Mouse (Mus musculus): ENCODE data around the gene AF067061.
"Not testable (repeated sequence)": the region's sequence is repeated elsewhere in the genome, so short reads cannot be mapped to it uniquely, and the experiment has no call there.

The AF067061 gene

DNA sequence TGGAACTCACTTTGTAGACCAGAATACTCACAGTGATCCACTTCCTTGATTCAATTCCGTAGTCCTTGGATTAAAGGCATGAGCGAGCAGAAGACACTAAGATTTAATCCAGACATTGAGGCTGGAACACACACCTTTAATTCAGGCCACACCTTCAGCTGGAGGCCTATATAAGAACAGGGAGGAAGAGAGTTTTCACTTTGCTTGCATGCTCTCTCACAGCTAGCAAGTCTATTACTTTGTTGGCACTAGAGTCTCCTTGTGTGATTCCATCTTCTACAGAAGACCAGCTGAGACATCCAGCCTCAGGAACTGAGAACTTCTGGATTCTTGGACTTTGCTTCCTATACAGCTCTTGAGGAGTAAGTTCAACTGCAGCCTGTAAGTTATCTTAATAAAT is at the start of gene AF067061:
Gene AF067061, plus strand, starts transcription at position 245 of the 400 bp plus-strand sequence.
- DNase-seq (ENCODE audit: low read depth, low spot score): not testable (repeated sequence)

DNA sequence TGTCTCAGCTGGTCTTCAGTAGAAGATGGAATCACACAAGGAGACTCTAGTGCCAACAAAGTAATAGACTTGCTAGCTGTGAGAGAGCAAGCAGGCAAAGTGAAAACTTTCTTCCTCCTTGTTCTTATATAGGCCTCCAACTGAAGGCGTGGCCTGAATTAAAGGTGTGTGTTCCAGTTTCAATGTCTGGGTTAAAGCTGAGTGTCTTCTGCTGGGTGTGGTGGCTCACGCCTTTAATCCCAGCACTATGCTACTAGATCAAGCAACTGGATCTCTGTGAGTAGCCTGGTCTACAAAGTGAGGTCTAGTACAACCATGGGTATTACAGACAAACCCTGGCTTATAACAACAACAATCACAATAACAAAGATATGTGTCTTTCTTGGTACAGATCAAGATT is 47.1 kb upstream of the AF067061 start, which contains the start of gene Gm21762:
Gene Gm21762, minus strand, starts transcription at position 101 of the 400 bp plus-strand sequence.
- not testable (repeated sequence) for DNase-seq (ENCODE audit: low read depth, low spot score)

DNA sequence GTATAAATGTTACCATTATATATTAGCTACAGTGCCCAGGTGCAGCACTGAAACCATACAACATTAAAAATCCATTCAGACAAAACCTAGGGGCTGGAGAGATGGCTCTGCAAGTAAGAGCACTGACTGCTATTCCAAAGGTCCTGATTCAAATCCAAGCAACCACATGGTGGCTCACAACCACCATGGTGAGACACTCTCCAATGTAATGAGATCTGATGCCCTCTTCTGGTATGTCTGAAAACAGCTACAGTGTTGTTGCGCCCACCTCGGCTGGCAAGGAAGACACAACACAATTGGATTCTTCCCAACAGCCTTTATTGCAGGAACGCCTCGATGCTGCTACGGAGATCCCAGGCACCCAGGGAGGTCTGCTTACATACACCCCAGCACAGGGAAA is 42.0 kb upstream of the AF067061 start:
- DNase-seq (ENCODE audit: low read depth, low spot score): not testable (repeated sequence)

DNA sequence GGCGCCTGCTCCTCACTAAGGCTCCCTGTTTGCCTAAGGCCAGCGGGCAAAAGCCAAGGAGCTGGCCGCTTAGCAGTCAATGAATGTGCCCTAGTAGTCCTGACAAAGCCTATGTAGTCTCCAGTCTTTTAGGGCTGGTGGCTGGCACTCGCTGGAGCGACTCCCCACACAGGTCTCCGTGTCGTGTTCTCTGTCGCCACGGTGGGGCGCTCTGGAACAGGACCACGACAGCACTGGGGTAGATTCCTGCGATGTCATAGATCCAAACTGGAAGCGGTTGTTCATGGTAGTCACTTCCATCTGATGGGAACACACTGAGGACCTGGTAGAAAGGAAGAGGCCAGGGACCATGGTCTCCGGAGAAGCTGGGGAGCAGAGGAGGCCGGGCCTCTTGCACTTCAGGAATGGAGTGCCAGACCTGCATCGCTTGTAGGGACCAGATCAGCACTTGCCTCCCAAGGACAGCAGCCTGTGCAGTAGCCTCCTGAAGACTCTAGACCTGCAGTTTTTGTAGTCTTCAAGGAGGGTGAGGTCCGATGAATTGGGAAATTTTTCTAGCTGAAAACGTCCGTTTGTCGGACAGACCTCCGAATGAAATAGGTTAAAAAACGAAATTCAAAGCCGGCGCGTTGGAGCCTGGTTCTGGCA is 39.8 kb upstream of the AF067061 start:
- not testable (repeated sequence) for DNase-seq (ENCODE audit: low read depth, low spot score)

DNA sequence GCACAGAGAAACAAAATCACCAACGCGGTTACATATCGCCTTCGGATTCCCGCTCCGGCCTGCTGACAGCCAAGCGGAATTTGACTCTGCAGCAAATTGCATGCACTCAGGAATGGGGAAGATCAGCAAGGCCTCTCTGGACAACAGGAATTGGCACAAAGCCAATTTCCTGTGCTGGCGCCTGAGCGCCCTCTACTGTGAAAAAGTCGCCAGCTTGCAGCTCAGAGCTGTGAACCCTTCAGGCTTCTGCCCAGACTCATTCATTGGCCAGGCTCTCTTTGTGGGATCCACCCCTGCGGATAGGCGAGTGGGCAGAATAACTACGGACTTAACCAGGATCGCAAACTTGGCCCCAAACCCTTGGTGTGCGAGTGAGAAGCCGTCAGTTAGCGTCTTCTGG is 31.1 kb upstream of the AF067061 start:
- DNase-seq (ENCODE audit: low read depth, low spot score): not testable (repeated sequence)

DNA sequence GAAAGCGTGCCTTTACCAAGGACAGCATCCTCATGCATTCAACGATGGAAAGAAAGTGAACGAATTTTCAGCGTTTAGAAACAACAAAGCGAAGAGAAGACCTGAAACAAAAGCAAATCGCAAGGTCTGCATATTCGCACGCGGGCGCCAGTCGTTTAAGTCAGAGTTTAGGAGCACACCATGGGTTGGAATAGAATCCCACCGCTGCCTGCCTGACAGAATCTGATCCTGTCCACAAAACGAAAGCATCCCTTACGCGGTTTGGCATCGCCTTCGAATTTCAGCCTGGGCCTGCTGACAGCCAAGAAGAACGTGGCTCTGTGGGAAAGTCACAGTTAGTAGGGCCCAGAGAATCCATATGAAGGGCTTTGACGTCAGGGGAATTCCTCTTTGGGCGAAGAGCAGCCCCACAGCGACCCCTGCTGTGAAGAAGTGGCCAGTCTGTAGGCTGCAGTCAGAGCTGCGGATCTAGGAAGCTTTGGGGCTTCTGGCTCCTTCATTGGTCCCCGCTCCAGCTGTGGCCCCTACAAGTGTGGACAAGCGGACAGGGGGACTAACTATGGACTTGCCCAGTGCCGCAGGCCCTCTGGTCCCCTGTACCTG is 30.4 kb upstream of the AF067061 start:
- not testable (repeated sequence) for DNase-seq (ENCODE audit: low read depth, low spot score)

DNA sequence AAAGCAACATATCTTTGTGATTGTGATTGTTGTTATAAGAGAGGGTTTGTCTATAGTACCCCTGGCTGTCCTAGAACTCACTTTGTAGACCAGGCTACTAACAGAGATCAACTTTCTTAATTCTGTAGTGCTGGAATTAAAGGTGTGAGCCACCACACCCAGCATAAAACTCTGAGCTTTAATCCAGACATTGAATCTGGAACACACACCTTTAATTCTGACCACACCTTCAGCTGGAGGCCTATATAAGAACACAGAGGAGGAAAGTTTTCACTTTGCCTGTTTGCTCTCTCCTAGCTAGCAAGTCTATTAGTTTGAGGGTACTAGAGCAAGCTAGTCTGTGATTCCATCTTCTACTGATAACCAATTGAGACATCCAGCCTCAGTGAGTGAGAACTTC is 24.1 kb upstream of the AF067061 start, which contains the start of gene Gm21731:
Gene Gm21731, plus strand, starts transcription at position 301 of the 400 bp plus-strand sequence.
- DNase-seq (ENCODE audit: low read depth, low spot score): not testable (repeated sequence)

DNA sequence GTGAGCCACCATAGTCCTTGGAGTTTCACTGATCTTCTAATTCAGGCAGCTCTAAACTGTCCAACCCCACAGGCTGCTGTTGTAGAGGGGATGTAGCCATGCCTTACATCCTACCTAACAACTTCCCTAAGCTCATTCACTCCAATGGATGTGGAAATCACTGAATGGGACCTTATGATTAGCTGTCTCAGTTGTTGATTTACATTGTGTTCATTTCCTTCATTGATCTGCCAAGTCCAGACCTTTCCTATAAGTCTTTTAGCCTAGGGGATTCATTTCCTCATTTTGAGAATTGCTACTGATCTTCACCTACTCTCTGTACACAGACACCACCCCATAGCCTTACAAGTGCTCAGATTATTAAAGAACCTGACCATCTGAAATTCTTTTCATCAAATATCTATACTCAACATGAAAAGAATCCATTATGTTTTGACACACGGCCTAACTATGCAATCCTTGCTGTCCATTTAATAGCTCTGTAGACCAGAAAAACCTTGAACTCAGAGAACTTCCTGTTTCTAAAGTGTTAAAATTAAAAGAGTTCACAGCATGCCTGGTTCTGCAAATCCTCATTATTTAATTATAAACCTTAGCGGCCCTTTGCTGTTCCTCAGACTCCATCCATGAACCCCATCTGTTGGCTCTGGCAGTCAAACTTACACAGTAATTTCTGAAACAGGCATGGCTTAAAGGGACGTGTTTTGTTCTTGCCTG is 11.5 kb upstream of the AF067061 start:
- not testable (repeated sequence) for DNase-seq (ENCODE audit: low read depth, low spot score)

DNA sequence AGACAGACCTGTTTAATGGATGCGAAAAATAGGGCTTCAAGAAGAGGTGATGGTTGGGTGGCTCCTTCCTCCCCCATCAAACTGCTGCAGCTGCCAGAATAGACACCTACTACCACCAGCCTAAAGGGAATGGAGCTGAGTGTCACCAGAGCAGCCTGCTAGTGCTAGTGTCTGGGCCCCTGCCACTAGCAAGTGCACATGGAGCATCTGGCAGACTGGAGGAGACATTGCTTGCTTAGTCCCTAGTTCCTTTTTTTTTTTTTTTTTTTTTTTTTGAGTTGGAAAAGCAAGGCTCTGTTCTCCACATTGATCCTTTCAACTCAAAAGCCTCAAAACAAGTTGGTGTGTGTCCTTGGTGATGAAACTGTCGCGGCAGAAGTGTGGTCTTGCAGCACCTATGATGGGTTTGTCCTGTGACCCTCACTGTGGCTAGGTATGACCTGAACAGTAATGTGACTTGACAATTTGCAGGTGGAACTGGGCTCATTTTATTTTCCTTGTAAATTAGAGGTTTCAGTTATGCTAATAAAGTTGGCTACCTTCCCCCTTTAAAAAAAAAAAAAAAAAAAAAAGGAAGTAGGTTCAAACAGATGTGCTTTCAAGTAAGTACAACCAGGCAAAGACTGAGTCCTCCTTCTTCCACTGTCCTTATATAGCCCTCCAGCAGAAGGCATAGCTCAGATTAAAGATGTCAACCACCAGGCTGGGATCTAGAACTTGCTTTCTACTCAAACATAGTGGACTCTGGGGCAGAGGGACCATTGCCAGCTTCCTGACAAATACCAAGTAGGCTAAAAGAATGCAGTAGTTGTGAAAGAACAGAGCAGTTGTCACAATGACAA is 3.9 kb upstream of the AF067061 start:
- peak; percentile 1 for DNase-seq (ENCODE audit: low read depth, low spot score)

DNA sequence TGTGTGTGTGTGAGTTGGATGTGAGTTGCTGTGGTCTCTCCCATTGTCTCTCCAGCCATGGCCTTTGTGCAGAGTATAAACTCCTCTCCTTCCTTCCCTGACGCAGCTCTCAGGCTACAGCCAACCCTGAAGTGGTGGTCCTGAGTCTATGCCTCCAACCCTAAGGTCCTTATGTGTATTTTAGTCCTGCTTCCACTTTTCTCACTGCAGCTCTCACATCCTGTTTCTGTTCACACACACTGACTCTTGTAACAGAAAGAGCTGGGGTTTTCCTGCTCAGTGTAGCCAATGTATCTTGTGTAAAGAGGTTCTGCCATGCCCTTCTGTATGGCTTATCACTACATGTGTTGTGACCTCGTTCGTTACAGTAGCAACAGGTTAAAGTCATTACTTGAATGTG is 3.2 kb upstream of the AF067061 start:
- DNase-seq (ENCODE audit: low read depth, low spot score): not testable (repeated sequence)

DNA sequence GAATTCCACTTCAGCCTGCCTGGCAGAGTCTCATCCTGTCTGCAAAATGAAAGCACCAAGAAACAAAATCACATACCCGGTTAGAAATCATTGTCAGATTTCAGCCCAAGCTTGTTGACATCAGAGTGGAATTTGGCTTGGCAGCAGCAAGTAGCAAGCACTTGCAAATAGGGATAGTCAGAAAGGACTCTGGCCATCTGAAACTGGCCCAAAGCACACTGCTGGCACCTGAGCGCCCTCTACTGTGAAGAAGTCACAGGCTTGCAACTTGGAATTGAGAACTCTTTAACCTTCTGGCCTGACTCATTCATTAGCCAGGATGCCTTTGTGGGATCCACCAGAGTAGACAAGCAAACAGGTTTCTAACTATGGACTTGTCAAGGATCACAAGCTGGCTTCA is 14.9 kb downstream of the AF067061 start:
- not testable (repeated sequence) for DNase-seq (ENCODE audit: low read depth, low spot score)

DNA sequence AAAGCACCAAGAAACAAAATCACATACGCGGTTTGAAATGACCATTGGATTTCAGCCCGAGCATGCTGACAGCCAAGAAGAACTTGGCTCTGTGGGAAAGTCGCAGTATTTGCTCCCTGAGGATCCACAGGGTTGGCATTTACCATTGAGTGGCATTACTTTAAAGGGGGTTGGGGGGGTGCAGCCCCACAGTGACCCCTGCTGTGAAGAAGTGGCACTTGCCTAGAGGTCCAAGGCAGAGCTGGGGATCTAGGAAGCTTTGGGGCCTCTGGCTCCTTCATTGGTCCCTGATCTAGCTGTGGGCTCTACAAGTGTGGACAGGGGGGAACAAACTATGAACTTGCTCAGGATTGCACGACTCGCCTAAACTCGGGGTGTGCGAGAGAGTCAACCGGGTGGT is 15.9 kb downstream of the AF067061 start:
- no peak for DNase-seq (ENCODE audit: low read depth, low spot score)

DNA sequence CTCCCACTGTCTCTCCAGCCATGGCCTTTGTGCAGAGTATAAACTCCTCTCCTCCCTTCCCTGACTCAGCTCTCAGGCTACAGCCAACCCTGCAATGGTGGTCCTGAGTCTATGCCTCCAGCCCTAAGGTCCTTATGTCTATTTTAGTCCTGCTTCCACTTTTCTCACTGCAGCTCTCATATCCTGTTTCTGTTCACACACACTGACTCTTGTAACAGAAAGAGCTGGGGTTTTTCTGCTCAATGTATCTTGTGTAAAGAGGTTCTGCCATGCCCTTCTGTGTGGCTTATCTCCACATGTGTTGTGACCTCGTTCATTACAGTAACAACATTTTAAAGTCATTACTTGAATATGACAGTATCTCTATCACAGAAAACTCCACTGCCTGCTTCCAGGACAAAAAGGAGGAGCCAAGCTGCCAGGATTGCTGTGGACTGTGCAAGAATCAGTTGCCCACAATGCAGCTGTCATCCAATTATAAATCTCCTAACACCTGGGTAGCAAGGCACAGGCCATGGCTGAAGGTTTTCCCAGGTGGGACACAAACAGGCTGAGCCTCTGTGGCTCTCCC is 36.5 kb downstream of the AF067061 start:
- DNase-seq (ENCODE audit: low read depth, low spot score): no peak

DNA sequence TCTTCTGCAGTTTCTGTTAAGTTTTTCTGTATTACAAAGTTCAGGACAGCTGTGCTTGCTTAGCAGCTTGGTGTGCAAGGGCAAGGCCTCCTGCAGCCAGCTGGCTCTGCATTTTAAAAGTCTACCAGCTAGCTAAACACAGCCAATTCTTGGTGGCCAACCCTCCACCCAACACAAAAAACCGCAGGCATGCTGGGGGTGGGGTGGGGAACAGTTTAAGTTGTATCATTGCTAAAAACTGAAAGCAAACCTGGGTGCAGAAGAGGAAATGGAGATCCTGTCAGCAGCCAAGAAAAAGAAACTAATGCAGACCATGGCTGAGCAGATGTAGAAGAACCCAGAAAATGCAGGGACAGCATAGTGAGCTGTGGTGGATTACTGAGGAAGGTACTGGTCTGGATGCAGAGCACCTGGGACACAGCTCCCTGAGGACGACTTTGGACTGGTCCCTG is 37.1 kb downstream of the AF067061 start, which contains the start of gene BC147527:
Gene BC147527, plus strand, starts transcription at position 402 of the 452 bp plus-strand sequence.
- peak; percentile 40 for DNase-seq (ENCODE audit: low read depth, low spot score)

DNA sequence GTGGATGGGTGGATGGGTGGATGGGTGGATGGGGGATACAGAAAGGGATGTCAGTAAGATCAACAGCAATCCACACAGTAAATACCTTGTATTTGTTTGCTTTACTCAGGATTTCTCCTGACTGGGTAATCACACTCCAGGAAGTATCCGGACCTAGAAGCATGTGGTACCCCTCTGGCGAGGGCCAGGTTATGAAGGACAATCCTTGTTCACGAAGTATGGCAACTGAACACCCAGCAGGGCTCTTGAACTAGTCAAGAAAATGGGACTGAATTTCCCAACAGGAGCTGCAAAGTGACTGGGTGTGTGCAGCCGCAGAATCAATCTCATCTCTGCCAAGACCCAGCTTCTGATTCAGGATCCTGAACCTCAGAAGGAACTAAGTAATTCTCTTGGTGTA is 37.9 kb downstream of the AF067061 start:
- DNase-seq (ENCODE audit: low read depth, low spot score): no peak

DNA sequence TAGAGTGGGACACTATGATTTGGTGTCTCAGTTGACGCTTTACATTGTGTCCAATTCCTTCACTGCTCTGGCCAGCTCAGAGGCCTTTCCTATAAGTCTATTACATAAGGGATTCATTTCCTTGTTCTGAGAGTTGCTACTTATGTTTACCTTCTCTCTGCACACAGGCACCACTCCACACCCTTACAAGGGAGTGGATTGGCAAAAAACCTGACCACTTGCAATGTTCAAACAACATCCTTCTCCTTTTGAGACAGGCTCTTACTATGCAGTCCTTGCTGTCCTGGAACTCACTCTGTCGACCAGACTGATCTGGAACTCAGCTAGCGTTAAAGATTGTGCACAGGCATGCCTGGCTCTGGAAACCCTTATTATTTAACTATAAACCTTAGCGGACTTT is 47.8 kb downstream of the AF067061 start:
- no peak for DNase-seq (ENCODE audit: low read depth, low spot score)

DNA sequence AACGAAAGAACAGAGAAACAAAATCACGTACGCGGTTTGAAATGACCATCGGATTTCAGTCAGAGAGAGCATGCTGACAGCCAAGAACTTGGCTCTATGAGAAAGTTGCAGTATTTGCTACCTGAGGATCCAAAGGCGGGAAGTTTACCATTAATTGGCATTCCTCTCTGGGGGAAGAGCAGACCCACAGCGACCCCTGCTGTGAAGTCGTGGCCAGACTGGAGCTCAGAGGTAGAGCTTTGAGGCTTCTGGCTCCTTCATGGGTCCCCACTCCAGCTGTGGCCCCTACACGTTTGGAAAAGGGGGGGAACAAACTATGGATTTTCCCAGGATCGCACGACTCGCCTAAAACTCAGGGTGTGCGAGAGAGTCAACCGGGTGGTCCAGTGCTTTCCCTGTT is 50.7 kb downstream of the AF067061 start:
- no peak for DNase-seq (ENCODE audit: low read depth, low spot score)
